Mouse (Mus musculus) Muller cell, postnatal 12 days (primary cell): ENCODE results near the gene Ccdc24.

Source experiments
- DNase-seq: peaks from one replicate; pipeline ENCODE4 v3.0.0-alpha.2; 2015; ENCODE audit errors: inconsistent ontology term

The Ccdc24 gene

DNA sequence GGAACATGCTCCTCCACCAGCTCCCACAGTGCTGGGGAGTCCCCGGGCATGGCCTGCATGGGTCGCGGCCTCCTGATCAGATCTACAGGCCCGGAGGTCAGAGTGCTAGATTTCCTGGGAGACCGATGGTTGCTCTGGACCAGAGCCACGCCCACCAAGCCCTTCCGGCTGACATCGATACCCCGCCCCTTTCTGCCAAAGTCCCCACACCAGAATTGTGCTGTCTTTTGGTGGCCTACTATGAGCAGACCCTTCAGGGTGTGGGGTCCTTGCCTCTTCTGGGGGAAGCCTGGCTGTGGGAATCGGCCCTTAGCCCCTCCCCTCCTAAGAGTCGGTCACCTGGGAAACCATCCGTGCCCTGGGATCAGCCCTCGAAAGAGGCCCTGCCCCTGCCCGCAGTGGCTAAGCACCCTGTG lies at the start of gene Ccdc24:
Gene Ccdc24, minus strand, starts transcription at position 87 of the 416 bp plus-strand sequence.
- DNase-seq, result no peak

DNA sequence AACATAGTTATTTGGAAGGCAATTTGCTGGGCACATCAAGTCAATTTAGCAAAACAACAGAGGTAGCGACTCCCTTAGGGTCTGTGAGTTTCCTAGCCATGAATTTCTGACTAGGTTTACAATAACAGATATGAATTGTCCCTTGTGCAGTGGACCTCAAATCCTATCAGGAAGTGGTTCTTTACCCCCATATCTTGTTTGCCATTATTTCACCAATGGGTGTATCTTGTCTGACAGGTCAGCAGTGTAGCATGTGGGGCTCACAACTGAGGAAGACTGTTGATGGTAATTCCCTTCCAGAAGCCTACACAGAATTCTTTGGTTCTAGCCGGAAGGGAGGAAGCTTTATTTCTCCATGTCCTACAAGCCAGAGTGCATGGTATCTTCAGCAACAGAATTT lies 49.0 kb upstream of the Ccdc24 start:
- DNase-seq, result no peak

DNA sequence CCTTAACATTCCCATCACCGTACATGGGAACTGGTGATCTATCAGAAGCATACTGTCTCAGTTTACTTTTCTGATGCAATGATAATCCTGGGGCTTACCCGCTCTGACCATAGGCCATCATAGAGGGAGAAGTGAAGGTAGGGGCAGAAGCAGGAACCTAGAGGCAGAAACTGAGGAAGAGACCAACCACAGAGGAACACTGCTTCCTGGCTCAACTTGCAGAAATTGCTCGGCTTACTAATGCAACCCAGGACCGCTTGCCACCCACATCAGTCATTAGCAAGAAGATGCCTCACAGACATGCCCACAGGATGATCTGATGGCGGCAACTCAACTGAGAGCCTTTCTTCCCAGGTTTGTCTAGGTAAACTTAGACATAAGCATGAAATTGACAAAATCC lies 46.4 kb upstream of the Ccdc24 start:
- DNase-seq, result no peak

GRCm38 (mm10) chr4:117918261-117918660 lies 45.9 kb upstream of the Ccdc24 start:
- no peak for DNase-seq

GRCm38 (mm10) chr4:117917847-117918246 lies 45.5 kb upstream of the Ccdc24 start:
- no peak for DNase-seq

- no peak for DNase-seq
Measured at GRCm38 (mm10) chr4:117917402-117917801, 45.0 kb upstream of the Ccdc24 start.

- no peak for DNase-seq
Measured at GRCm38 (mm10) chr4:117916386-117916785, 44.0 kb upstream of the Ccdc24 start.

DNA sequence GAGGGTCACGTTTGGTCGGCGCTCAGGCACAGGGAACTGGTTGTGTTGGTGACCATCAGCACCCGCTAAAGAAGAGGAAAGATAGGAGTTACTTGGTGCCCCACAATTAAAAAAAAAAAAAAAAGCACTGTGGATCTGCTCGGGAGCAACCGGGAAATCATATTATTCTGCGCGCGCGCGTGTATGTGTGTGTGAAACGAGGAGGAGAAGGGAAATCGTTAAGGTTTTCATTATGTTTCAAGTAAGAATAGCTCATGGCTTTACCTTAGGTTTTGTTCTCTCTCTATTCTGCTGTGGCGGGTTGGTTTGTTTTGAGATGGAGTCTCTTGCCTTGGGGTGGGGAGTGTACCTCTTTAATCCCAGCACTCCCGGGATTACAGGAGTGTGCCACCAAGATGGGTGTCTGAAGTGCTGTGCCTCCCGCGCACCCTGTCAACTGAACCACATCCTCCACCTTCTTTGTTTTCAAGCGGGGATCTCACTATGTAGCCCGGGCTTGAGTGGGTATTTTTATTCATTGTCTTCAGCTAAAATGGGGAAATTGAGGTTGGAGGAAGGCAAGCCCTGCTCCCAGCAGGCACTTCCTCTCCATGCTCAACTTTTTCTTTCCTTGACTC lies 43.2 kb upstream of the Ccdc24 start:
- no peak for DNase-seq

DNA sequence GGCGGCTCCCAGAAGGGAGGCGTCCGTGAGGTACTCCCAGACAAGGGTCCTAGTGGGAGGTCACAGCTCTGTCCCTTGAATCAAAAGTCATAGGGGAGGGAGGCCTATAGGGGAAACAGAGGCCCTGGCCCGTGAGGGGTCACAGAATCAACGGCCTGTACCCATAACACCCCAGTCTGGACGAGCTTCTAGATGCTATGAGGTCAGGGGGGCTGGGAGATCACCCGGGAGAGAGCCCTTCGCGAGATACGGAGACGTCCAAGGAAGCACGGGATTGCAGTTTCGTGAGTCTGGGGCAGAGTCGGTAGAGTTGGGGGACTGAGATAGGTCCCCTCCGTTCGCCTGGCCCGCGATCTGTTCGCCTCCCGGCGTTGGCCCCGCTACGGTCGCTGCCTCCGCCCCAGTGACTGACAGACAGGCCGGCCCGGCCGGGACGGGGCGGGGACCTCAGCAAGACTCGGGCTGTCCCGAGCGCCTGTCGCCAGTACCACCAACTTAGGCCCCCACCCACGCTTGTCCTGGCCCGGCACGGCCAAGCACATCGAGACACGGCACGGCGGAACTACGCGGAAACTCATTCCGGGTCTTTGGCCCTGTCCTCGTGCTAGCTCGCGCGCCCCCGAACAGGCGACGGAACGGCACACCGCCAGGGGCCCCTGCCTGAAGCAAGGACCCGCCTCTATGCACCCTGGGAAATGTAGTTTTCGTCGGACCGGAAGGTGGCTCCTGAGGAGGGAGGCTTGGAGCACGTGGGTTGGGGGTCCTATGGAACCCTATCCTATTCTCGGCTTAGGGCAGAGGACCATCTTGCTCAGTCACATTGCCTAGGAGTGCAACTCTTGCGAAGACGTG lies 42.5 kb upstream of the Ccdc24 start, which contains the start of gene Ipo13:
Gene Ipo13, minus strand, starts transcription at position 409 of the 852 bp plus-strand sequence.
- peak; percentile 95 for DNase-seq

- DNase-seq, result no peak
Measured at GRCm38 (mm10) chr4:117914031-117914430, 41.7 kb upstream of the Ccdc24 start.

- peak; percentile 74 for DNase-seq
Measured at GRCm38 (mm10) chr4:117913421-117913820, 41.1 kb upstream of the Ccdc24 start.

DNA sequence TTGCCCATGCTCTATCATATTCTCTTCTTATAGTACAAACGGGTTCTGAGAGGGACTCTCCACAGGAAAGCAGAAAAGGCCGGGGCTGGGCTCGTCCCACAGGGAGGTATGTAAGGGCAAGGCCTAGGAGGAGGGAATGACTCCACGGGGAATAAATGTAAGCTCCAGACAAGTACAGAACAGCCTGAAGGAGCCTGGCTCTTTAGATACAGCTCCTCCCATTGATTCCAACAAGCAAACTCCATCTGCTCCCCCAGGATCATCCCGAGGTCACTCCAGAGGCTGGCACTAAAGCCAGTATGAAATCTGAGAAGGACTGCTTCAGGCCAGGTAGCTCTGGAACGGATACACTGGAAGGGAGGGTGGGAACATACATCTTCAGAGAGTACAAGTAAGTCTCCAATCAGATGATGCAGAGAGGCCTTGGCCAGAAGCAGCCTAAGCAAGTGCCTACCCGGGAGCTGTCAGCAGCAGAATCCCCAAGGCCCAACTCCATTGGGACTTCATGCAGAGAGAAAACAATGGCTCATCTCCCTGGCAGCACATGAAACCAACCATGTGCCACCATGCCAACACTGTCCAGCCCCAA lies 40.4 kb upstream of the Ccdc24 start:
- DNase-seq, result no peak

DNA sequence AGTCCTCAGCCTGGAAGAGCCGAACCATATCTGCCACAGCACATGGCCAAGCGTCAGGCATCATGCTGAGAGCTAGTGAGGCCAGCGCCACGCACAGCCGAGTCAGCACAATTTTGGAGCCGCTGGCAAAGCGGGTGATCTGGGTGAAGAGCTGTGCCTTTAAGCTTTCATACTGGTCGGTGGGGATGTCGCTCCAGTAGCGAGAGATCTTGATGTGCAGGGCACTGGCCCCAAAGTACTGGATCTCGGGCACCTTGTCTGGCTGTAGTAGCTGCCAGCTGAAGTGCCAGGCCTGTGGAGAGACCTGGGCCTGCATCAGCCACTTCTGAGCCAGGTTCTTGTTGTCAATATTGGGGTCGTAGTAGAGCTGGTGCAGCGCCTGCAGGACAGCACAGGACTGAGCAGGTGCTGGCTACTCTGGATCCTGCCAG lies 39.8 kb upstream of the Ccdc24 start:
- DNase-seq, result no peak

GRCm38 (mm10) chr4:117908834-117909453 lies 36.6 kb upstream of the Ccdc24 start:
- no peak for DNase-seq

- DNase-seq, result no peak
Measured at GRCm38 (mm10) chr4:117906196-117906595, 33.8 kb upstream of the Ccdc24 start.

DNA sequence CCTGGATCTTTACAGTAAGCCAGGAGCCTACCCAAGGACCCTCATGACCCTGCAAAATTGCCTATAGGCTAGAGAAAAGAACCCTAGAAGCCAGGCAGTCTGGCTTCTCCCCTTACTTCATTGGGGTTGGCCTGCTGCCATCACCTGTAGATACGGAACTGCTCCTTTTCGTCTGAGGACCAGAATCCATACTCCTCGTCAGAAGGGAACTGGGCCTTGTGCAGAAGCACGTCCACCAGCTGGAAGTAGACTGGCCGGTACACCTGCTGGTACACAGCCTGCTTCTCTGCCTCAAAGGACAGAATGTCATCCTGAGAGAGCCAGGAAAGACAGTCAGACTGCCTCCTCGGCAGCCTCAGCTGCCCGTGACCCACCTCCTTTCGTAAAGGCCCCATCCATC lies 32.4 kb upstream of the Ccdc24 start:
- no peak for DNase-seq

- DNase-seq, result no peak
Measured at GRCm38 (mm10) chr4:117904094-117904493, 31.7 kb upstream of the Ccdc24 start.

DNA sequence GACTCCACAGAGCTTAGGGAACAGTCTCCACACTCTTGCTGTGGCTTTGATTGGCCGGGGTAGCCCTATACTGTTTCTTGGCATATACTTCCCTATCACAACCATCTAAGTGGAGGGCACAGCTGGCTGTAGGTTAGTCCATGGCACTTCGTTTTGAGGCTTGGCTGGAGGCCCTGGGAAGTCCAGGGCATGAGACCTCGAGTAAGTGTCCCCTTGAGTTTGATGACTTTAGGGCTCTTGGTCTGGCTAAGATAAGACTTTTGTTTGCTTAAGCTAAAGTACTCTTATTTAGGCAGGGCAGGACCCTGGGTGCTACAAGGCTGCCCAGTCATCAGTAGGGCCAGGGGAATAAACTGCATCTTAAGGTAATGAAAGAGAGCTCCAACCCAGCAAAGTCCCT lies 25.8 kb upstream of the Ccdc24 start:
- no peak for DNase-seq

DNA sequence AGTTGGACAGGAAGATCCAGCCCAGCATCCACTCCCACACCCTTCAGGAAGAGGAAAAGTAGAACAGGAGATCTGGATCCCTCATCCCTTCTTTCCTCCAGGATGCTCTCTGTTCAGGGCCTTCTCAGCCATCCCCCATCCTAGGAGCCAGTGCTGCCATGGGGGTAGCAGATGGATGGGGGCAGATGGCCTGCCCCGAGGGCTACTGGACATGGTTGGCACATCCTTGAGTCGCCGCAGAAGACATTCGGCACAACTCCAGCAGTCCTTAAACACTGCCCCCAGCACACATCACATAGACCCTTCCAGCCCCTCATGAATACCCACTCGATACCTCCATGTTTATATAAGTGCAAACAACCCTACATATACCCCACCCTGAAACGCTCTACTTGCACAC lies 23.7 kb upstream of the Ccdc24 start:
- DNase-seq, result no peak

DNA sequence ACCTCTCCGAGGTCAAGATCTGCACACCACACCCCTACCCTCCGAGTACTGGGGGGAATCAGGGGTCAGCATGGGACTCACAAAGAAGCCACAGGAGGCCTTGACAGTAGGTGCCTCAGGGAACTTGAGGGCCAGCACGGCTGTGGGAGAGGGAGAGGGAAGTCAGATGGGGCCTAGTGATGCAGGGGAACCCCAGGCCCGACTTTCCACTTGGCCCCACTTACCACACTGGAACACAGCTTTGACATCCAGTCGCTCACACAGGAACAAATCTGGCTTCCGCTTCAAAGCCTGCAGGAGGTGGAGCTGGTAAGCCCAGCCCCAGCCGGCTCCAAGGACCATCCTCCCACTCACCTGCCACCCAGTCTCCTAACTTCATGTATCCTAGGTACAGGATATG lies 23.0 kb upstream of the Ccdc24 start:
- no peak for DNase-seq

DNA sequence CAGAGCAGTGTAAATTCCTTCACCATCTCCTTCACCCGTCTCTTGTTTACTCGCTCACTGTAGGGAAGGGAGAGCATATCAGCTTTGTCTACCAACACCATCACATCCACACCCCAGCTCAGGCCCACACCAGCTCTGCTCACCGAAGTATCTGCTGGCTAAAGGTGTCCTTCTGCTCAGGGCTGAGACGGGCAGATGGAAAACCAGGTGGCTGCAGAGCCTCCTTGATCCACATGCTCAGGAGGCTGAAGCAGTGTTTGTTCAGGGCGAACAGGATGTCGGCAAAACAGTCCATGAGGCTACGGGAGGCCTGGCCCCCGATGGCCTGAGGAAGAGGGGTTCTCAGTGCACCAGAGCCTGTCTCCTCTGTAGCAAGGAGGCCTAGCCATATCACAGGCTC lies 22.2 kb upstream of the Ccdc24 start:
- DNase-seq, result no peak

DNA sequence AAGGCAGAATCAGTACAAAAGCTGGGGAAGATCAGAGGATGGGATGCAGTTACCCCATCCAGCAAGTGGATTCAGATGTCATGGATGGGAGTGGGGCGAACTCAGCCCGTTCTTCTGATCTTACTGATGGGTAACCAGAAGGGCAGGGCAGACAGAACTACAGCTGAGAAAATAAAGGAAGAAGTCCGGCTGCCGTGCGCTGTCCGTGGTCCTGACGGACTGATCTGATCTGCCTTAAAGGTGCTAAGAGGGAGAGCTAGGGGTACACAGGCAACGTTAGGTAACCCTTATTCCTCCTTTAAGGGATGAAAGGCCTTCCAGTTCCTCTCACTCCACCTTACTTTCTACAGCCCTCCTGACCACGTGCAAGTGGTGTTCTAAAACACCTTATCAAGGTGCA lies 21.0 kb upstream of the Ccdc24 start:
- DNase-seq, result peak; percentile 49
